In the genomic region with DNA sequence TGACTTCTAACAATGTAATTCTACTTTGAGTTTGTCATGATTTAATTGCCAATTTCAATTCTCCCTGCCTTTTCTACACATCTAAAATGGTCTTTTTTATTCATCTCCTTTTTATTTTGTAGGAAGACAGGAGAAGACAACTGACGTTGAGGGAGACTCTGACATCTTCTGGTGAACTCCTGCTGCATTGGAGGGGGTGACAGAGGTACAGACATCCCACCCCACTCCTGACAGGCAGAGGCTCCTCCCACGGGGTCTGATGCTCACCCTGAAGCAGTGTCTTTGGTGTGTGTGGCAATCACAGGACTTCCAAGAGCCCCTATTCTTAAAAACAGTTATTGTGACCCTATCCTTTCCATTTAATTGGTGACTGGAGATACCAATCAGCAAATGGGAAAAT, we compare ENCODE assay signal across 19 mouse cellular contexts.
"Had no signal": no experiment of that assay in that cellular context is flagged by ENCODE, and none has a peak within 500 bp of the region (broad histone marks: within the 10 kb centered on the region; RNA-seq: fewer than 3 reads in every experiment).

No protein-coding gene starts in this region.

- H3K4me2 ChIP-seq: lung, embryonic 14.5 days; midbrain, embryonic 12.5 days; neural tube, embryonic 13.5 days; neural tube, embryonic 15.5 days had no signal

- H3K9ac ChIP-seq: lung, embryonic 14.5 days; midbrain, embryonic 12.5 days; neural tube, embryonic 13.5 days; neural tube, embryonic 15.5 days had no signal

- ATAC-seq: midbrain, embryonic 16.5 days had no signal

- H3K9me3 ChIP-seq: midbrain, embryonic 10.5 days; midbrain, embryonic 12.5 days; neural tube, embryonic 13.5 days; neural tube, embryonic 15.5 days had no signal

- DNase-seq: lung, adult 18-20 months; lung, embryonic 14.5 days; lung, postnatal 10 days; lung, postnatal 4 days; midbrain, embryonic 14.5 days; retina, postnatal 1 day; right cerebral cortex, adult 18-20 months; right cerebral cortex, postnatal 25 days; right cerebral cortex, postnatal 4 days; spleen, adult 18-20 months; thymus, adult 18-20 months; thymus, postnatal 14 days; thymus, postnatal 36 days had no signal

- H3K27me3 ChIP-seq: midbrain, embryonic 12.5 days; neural tube, embryonic 13.5 days; neural tube, embryonic 15.5 days had no signal

- H3K27ac ChIP-seq: midbrain, embryonic 10.5 days; midbrain, embryonic 12.5 days; neural tube, embryonic 13.5 days; neural tube, embryonic 15.5 days had no signal

- H3K4me3 ChIP-seq: midbrain, embryonic 10.5 days; midbrain, embryonic 12.5 days; myocyte; neural tube, embryonic 13.5 days; neural tube, embryonic 15.5 days had no signal

- H3K36me3 ChIP-seq: midbrain, embryonic 10.5 days; midbrain, embryonic 12.5 days; neural tube, embryonic 13.5 days; neural tube, embryonic 15.5 days had no signal
